Mouse (Mus musculus) hindbrain, embryonic 11.5 days (tissue): ENCODE measurements at regions not wholly inside any gene's neighbourhood (a gene's known extent, or its start where the extent isn't known, plus 50 kb on each side); places are given as distances from the start of the nearest gene placed in this dataset.

Experiments
- ATAC-seq: fragments of 200-750 bp; cut with Nextera tagmentation; 2 replicates; pipeline ENCODE4 v1.8.0; 2017; ENCODE audit warnings: mild to moderate bottlenecking, moderate TSS enrichment, moderate library complexity; ENCODE audit not compliant: low FRiP score
- DNase-seq: peaks from one replicate; pipeline ENCODE4 v3.0.0-alpha.2; 2015; ENCODE audit warnings: low spot score
- H3K27ac ChIP-seq: fragments of 300-500 bp; sonication (generic); 2 replicates; pipeline ENCODE4 v1.5.1; 2014; ENCODE audit warnings: mild to moderate bottlenecking, low read depth, low read length
- H3K27me3 ChIP-seq: fragments of 300-500 bp; sonication (generic); 2 replicates; pipeline ENCODE4 v1.6.1; 2014; ENCODE audit warnings: mild to moderate bottlenecking, low read length, moderate library complexity, mixed read lengths; ENCODE audit not compliant: control insufficient read depth, insufficient read depth
- H3K36me3 ChIP-seq: fragments of 300-500 bp; sonication (generic); 2 replicates; pipeline ENCODE4 v1.6.1; 2014; ENCODE audit warnings: mild to moderate bottlenecking, low read length, moderate library complexity, mixed read lengths; ENCODE audit not compliant: control insufficient read depth, insufficient read depth
- H3K4me1 ChIP-seq: fragments of 300-500 bp; sonication (generic); replicated peaks from 2 replicates; pipeline ENCODE4 v1.6.1; 2014; ENCODE audit warnings: low read length, mixed read lengths; ENCODE audit not compliant: control insufficient read depth, insufficient read depth
- H3K4me2 ChIP-seq: fragments of 300-500 bp; sonication (generic); replicated peaks from 2 replicates; pipeline ENCODE4 v1.6.1; 2014; ENCODE audit warnings: mild to moderate bottlenecking, low read depth, low read length
- H3K4me3 ChIP-seq: fragments of 300-500 bp; sonication (generic); 2 replicates; pipeline ENCODE4 v1.5.1; 2014; ENCODE audit warnings: low read depth, low read length
- H3K9ac ChIP-seq: fragments of 300-500 bp; sonication (generic); 2 replicates; pipeline ENCODE4 v1.6.1; 2014; ENCODE audit warnings: low read depth, low read length
- H3K9me3 ChIP-seq: fragments of 300-500 bp; sonication (generic); 2 replicates; pipeline ENCODE4 v1.6.1; 2016; ENCODE audit warnings: low read length; ENCODE audit not compliant: control insufficient read depth
- WGBS: fragments of 180-500 bp; shearing (Covaris S2); extraction: QIAGEN DNeasy Blood & Tissue Kit; methylation state at CpG from one replicate; pipeline ENCODE4 v1.1.7; 2014; 5-methylcytosine and 5-hydroxymethylcytosine counted together

DNA sequence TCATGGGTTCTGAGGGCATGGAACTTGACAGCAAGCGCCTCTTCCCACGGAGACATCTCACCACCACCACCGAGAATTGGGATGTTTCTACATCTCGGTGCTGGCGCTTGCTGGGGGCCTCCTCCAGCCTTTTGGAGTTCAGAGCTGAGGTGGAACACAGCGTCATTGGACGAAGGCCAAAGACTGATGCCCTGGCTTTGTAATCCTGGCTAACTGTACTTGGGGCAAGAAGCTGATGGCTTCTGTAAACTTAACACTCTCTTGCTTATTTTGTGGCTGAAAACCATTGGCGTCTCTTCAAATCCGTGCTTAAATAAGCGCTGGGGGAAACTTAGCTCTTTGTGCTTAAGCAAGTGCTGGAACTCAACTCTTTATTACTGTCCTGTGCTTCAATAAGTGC is 57.8 kb upstream of the Smndc1 start:
- Histone ChIP-seq H3K4me1 (no peaks in the 10 kb centered on the region), H3K36me3 (no peaks in the 10 kb centered on the region), H3K27ac (no peak overlapping the region), H3K4me3 (no peak overlapping the region), H3K27me3 (no peaks in the 10 kb centered on the region), H3K9ac (no peak overlapping the region), H3K9me3 (no peaks in the 10 kb centered on the region), H3K4me2 (no peak overlapping the region)
- no peak for DNase-seq
- ATAC-seq: no peak
- WGBS: 92% methylated on average over 10 of the region's 10 CpGs

DNA sequence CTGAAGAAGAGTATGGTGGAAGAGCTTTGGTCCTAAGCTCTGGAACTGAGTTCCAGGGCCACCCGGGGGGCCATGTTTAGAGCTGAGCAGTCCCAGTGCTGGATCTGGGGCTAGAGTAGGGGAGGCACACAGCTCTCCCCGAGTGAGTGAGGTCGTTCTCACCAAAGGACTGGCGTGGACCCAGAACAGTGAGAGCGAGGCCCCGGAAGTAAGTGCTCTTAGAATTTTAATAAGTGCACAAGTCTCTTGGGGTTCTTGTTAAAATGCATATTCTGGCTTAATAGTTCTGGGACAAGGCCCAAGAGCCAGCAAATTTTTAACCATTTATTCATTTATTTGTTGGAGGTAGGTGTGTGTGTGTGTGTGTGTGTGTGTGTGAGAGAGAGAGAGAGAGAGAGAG is 57.4 kb upstream of the Smndc1 start:
- no peak overlapping the region for H3K9ac ChIP-seq
- no peaks in the 10 kb centered on the region for H3K27me3 ChIP-seq
- H3K27ac ChIP-seq: no peak overlapping the region
- H3K36me3 ChIP-seq: no peaks in the 10 kb centered on the region
- no peaks in the 10 kb centered on the region for H3K9me3 ChIP-seq
- ATAC-seq (no peak), DNase-seq (no peak)
- 64% methylated on average over 6 of the region's 6 CpGs for WGBS
- no peaks in the 10 kb centered on the region for H3K4me1 ChIP-seq
- H3K4me3 ChIP-seq: no peak overlapping the region
- H3K4me2 ChIP-seq: no peak overlapping the region

DNA sequence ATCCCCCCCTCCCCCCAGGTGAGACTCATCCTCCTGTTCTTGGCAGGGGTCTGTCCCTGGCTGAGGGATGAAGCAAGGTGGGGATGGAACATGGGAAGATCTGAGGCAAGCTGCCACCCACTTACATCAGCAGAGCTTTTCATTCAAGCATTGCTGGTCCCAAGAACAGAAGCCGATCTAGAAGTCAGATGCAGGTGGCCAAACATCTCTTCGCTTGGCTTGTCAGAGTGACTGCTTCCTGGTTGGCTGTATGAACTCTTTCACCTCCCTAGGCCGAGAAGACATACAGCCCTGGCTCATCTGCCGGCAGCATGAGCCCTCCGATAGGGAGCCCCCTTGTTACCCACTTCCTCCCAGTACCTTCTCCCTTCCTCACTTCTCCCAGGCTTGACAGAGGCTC is 55.8 kb upstream of the Smndc1 start:
- no peaks in the 10 kb centered on the region for H3K4me1 ChIP-seq
- no peak for ATAC-seq
- no peak overlapping the region for H3K27ac ChIP-seq

DNA sequence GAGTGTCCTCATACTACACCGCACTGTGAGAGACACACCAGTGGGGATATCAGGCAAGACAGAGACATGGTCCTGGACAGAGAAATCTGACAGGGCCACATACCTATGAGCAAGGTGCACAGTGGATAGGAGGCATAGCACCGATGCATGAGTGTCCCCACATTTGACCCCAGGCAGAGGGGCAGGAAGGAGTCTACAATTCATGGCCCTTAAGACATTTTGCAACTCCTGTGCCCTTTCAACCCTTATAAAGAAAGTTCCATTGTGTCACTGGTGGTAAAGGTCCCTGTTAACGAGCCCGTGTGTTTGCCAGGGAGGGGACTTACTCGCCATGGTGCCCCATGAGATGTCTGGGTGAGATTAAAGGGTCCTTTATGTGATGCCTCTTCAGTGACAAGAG is 54.3 kb upstream of the Smndc1 start:
- 64% methylated on average over 5 of the region's 5 CpGs for WGBS
- Histone ChIP-seq H3K27me3 (no peaks in the 10 kb centered on the region), H3K4me3 (no peak overlapping the region), H3K4me2 (no peak overlapping the region), H3K36me3 (no peaks in the 10 kb centered on the region), H3K9me3 (no peaks in the 10 kb centered on the region), H3K9ac (no peak overlapping the region), H3K4me1 (peaks cover 3% of the 10 kb centered on the region; the same call in 1 of the 2 replicates), H3K27ac (no peak overlapping the region)
- ATAC-seq (no peak), DNase-seq (no peak)

More for the DNA sequence above, 55.8 kb upstream of the Smndc1 start:
- no peak overlapping the region for H3K4me2 ChIP-seq
- H3K27me3 ChIP-seq: no peaks in the 10 kb centered on the region
- no peak overlapping the region for H3K9ac ChIP-seq
- no peak overlapping the region for H3K4me3 ChIP-seq
- H3K9me3 ChIP-seq: no peaks in the 10 kb centered on the region
- H3K36me3 ChIP-seq: no peaks in the 10 kb centered on the region
- WGBS: 64% methylated on average over 5 of the region's 5 CpGs
- DNase-seq: no peak

DNA sequence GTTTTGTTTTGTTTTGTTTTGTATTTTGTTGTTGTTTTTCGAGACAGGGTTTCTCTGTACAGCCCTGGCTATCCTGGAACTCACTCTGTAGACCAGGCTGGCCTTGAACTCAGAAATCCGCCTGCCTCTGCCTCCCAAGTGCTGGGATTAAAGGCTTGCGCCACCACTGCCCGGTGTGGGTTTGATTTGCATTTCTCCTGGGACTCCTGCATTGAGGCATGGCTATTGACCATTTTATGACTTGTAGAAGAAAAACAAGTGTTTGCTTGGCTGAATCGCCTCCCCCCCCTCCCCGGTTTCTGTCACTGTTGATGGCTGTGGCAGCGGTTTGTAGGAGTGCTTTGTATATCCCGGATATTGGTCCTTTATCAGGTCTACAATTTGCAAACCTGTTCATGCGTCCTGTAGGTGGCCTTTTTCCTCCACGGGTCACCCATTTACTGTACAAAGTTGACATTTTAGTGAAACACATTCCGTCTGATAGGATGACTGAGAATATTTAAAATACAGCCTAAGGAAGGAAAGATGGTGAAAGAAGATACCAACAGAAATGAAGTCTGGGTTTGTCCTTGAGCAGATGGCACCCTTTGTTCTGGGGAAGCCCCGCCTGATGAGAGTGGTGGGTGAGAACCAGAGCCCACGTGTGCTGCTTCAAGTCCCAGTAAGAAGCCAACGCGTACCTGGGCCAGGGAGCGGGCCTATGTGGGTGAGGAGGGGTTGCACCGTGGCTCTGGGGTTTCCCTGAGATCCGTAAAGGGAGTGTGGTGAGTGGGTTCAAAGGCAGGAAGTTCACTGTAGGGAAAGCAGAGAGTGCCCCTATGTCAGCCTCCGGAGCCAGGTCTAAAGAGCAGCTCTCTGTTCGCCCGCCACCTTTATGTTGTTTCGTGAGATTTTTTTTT is 52.6 kb upstream of the Smndc1 start:
- peaks cover 3% of the 10 kb centered on the region; the same call in 1 of the 2 replicates for H3K4me1 ChIP-seq
- no peaks in the 10 kb centered on the region for H3K36me3 ChIP-seq
- no peak overlapping the region for H3K4me3 ChIP-seq
- DNase-seq (no peak), ATAC-seq (no peak)
- no peak overlapping the region for H3K27ac ChIP-seq
- H3K4me2 ChIP-seq: no peak overlapping the region
- H3K27me3 ChIP-seq: no peaks in the 10 kb centered on the region
- H3K9me3 ChIP-seq: no peaks in the 10 kb centered on the region
- no peak overlapping the region for H3K9ac ChIP-seq
- WGBS: 87% methylated on average over 22 of the region's 22 CpGs

DNA sequence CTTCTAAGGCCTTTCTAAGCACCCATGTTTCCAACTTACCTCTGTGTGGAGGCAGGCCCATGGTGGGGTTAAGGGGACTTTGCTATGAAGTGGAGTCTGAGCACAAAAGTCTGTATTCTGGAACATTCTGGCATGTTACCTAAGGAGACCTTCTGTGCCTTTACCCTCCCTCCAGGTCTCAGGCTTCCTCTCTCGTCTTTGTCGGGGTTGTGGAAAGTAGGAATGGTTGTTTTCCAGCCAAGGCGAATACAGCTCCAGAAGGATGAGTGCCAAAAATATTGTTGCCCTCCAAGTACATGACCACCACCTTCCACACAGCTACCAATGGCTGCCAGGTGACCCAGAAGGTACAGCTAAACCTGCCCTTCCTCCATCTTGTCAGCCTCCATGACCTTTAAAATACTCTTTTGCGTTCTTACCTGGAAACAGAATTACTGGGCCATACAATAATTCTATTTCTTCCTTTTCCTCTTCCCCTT is 51.8 kb upstream of the Smndc1 start:
- ATAC-seq: no peak
- Histone ChIP-seq H3K9ac (no peak overlapping the region), H3K27ac (no peak overlapping the region), H3K36me3 (no peaks in the 10 kb centered on the region), H3K9me3 (no peaks in the 10 kb centered on the region), H3K4me1 (peaks cover 3% of the 10 kb centered on the region; the same call in 1 of the 2 replicates), H3K4me2 (no peak overlapping the region), H3K4me3 (no peak overlapping the region), H3K27me3 (no peaks in the 10 kb centered on the region)
- no peak for DNase-seq
- 91% methylated on average over 4 of the region's 4 CpGs for WGBS

DNA sequence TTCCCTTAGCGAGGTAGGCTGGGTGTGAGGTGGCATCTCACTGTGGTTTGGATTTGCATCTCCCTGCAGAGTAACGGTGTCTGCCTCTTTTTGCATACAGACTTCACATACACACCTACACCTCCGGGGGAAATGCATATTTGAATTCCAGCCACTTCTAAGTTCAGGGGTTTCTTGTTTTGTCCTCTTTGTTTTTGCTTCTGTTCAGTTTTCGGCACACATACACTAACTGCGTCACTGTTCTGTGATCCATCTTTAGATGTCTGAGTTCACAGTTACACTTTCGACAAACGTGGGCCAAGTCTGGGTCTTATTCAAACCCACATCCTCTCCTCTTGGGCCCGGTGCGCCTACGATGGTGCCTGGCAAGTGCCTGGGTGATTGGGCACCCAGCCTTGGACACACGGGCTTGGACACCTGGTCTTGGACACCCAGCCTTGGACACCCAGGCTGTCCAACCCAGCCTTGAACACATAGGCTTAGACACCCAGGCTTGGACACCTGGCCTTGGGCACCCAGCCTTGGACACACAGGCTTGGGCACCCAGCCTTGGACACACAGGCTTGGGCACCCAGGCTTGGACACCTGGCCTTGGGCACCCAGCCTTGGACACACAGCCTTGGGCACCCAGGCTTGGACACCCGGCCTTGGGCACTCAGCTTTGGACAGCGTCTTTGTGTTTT is 51.2 kb upstream of the Smndc1 start:
- ATAC-seq: no peak
- peaks cover 3% of the 10 kb centered on the region; the same call in 1 of the 2 replicates for H3K4me1 ChIP-seq
- no peak for DNase-seq
- no peak overlapping the region for H3K27ac ChIP-seq
- H3K36me3 ChIP-seq: no peaks in the 10 kb centered on the region
- H3K9ac ChIP-seq: no peak overlapping the region
- H3K27me3 ChIP-seq: no peaks in the 10 kb centered on the region
- no peaks in the 10 kb centered on the region for H3K9me3 ChIP-seq
- H3K4me2 ChIP-seq: no peak overlapping the region
- WGBS: 79% methylated on average over 13 of the region's 13 CpGs
- H3K4me3 ChIP-seq: no peak overlapping the region

DNA sequence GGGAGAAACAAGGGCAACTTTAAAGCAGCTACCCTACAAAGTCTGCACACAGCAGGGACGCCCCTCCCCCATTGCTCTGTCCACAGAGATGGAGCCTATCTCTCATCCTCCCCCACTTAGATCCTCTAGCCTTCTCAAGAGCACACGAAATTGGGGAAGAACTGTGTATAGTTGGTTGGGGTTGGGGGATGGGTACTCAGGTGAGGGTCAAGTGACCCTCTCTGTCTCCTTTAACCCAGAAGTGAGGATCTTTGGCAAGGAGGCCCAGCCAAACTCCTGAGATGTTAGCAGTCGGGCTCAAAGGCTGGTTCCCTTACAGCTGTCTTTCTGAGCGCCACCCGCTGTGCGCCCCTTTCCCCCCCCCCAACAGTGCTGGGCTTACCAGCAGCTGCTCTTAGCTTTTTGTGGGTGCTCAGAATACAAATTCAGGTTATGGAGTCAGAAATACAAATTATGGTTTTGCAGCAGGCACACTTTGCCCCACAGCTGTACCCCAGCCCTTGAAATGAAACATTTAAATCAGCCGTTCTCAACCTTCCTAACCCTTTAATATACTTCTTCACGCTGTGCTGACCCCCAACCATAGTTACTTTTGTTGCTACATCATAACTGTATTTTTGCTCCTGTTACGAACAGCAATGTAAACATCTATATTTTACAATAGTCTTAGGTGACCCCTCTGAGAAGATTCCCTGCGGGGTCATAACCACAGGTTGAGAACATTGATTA is 50.1 kb upstream of the Smndc1 start:
- WGBS: 31% methylated on average over 10 of the region's 10 CpGs
- ATAC-seq: no peak
- no peak for DNase-seq
- no peaks in the 10 kb centered on the region for H3K9me3 ChIP-seq
- H3K36me3 ChIP-seq: no peaks in the 10 kb centered on the region
- no peak overlapping the region for H3K4me3 ChIP-seq
- no peak overlapping the region for H3K4me2 ChIP-seq
- no peak overlapping the region for H3K27ac ChIP-seq
- no peaks in the 10 kb centered on the region for H3K27me3 ChIP-seq
- no peak overlapping the region for H3K9ac ChIP-seq
- peaks cover 3% of the 10 kb centered on the region; the same call in 1 of the 2 replicates for H3K4me1 ChIP-seq
